Mouse (Mus musculus) yolk sac, embryonic 10.5 days (tissue): ENCODE results near the gene Atg7.
A peak's percentile ranks its signal among the peaks of the same experiment; 100 is the strongest.

ENCODE experiments used
- DNase-seq: peaks from one replicate; pipeline ENCODE4 v3.0.0-alpha.2; 2017; ENCODE audit warnings: low spot score

Atg7 gene

DNA sequence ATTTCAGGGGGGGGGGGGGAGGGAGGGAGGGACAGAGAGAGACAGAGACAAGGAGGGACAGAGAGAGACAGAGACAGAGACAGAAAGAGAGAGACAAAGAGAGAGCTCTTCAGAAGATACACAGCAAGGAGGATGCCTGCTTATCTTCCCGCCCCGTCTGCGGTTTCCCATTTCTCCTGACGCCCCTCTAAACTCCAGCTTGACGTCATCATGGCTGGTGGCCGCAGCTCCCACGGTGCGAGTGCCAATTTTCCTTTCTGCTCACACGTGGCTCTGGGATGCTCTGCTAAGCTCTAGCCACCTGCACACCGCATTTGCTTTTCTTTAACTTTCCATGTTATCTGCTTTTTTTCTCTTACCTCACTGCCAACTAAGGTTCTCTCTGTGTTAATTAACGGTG, 175.1 kb downstream of the Atg7 start:
- no peak for DNase-seq

DNA sequence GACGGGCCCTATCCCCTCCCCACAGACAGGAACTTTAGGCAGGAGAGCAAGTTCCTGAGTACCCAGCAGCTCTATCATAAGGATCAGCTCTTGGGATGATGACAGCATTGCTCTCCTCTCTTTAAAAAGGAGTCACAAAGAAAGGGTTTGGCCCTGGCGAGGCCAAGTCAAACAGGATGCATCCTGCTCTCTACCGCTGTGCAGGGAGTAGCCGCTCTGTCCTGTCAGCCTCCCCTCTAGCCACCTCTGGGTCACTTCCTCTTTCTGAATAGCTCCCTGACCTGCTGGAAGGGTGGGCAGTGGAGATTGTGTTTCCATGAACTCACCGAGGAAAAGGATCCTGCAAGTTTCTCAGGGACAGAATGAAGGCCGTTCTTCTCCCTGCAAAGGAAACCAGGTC, 175.6 kb downstream of the Atg7 start:
- DNase-seq = no peak

DNA sequence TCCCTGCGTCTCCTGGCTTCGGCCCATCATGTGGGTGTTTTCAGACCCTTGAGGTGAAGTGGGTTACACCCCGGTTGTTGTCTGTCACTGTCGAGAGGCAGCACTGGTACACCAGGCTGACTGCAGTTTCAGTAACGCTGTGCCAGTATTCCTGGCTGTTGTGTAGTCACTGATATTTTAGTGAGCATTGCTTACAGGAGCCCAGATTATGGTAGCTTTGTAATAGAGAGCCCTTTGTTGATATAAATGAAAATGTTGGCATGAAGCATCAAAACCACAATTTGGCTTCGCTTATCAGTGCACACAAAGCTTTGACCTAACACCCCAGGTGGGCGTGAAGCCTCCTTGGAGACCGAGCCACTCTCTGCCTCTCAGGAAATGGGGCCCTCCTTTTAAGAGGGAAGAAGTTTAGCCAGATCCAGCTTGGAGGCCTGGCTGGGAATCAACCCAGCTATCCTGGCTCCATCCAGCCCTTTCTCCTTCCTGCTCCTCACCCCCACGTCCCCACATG, 177.1 kb downstream of the Atg7 start:
- no peak for DNase-seq

DNA sequence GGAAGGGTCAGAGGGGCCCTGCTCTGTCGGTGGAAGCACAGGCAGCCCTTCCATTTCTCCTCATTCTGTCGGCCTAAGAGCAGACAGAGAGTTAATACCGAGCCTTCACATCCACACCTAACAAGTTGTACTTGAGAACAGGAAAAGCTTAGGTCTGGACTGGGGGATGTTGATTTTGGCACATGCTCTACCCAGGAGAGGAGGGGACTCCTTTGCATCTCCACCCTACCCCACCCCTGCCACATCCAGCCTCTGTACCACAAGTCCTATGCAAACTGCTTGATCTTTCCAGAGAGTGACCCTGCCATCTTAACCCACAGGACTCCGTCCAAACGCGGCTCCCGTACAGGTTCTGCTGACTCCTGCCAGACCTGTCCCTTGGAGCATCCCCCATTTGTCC, 178.7 kb downstream of the Atg7 start:
- DNase-seq = no peak

DNA sequence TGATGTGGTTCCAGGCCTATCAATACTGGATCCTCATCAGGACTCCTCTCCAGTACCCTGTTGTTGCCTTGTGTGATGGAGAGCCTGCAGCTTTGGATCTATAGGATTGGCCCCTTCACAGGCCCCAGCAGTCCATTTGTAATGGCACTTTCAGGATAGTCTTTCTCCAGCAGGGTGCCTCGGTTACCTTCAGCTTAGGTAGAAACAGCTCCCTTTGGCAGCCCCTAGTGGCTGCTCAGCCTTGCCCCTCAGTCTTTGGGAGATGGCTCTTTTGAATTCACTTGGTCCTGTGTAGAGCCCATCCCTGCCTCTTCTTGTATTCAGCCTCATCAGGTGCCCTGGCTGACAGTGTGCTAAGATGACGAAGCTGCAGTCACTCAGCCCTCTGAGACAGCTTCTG, 184.0 kb downstream of the Atg7 start:
- no peak for DNase-seq

DNA sequence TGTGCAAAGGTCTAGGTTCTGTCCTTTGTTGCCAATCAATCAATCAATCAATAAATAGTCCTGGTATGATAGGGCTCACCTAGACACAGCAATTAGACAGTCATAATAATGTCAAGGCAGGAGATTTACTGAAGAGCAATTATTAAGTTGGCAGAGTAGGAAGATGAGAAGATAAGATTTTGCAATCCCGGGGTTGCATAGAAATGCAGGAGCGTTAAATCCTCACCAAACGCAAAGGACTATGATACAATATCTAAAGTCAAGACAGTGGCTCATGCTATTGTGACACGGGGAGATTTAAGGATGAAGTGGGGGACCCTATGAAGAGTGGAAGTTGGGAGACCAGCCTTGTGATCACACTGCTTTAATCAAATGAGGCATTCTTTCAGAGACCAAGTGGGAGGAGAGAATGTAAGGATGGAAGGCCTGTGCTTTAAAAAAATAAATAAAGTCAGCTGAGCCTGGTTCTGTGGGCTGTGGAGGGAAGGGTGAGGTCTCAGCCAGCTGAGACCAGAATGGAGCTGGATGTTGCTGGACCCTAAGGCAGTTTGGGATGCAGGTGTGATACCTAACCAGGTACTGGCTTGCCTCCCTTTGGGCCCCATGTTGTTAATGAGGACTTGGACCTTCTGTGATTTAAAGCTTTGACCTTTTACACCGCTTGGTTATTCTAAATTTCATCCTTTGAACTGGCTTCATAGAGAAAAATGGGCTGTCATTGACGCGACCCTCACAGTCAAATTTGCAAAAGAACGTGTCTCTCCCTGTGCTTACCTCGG, 187.0 kb downstream of the Atg7 start:
- DNase-seq = no peak

DNA sequence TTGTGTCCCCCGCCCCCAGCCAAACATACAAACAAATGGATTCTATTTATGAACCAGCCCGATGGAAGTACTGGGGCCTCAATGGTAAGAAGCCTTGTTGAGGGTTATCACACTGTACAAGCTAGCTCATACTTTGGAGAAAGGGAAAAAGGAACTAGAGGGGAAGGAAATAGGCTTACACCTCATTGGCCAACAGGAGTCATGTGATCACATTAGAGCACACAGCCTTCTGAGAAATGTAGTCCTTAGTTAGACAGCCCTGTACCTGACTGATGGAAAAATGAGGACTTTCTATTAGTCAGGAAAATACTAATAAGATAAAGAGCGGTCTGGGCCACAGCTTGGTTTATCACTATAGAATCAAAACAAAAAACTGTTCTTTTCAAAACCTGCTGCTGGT, 188.9 kb downstream of the Atg7 start:
- DNase-seq = no peak

DNA sequence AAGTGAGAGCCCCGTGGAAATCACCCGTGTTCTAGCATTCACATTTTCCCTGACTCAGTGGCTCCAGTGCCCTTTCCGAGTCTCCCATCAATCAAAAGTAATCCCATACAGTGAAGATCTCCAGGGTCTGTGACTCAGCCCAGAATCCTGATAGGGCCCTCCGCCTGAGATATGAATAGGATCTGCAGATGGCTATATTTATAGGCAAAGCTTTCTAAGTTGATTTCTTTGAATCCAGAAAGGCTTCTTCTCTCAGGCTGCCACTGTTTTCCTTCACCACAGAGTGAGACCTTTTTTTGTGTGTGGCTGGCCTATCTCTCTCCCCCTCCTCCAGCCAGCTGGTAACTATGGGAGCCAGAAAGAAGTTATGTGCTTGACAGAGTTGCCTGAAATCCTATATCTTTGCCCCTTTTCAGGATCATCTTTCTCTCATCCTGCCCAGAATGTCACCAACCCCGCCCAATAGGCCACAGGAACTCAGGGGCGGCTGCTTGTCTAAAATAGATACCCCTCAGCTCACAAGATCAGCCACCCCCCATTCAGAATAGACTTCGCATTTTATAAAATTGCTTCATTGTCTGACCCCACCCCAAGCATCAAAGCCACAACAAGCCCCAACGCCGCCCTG, 190.3 kb downstream of the Atg7 start:
- no peak for DNase-seq

DNA sequence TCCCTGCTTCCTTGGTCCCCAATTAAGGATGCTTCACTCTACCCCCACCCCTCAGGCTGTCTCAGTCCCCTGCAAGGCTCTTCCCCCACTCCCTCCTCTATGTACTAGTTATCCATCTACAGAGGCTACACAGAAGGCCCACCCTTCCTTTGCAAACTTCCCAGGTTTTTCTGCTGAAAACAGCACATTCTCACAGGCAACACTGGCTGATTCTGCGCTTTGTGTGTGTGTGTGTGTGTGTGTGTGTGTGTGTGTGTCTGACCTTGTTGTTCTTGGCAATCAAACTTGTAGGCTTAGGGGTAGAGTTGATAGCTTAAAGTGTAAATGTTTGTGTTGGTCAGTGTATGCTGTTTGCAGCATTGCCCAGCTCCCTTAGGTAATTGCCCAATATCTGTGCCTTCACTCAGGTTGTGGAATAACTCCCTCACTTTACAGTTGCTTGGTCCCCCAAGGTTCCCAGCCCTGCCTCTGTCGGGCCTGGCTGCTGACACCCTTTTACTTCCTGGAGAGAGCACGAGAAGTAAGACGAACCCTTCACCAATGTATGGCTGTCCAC, 191.0 kb downstream of the Atg7 start:
- DNase-seq = peak; percentile 87

DNA sequence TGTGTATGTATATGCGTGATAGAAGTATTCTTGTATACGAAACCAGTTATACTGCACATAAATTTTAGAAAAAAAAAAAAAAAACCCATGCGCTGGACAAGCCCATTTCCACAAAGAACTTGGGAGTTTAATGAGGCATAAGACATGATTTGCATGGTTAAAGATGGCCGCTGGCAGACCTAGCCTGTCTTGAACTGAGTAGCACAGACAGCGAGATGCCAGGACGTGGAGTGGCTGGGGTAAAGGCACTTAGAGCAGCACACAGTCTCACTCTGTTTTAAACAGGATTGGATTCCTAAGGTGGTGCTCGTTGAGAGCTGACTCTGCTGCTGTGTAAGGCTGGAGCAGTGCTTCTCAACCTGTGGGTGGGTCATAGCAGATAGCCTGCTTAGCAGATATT, 192.4 kb downstream of the Atg7 start:
- no peak for DNase-seq

DNA sequence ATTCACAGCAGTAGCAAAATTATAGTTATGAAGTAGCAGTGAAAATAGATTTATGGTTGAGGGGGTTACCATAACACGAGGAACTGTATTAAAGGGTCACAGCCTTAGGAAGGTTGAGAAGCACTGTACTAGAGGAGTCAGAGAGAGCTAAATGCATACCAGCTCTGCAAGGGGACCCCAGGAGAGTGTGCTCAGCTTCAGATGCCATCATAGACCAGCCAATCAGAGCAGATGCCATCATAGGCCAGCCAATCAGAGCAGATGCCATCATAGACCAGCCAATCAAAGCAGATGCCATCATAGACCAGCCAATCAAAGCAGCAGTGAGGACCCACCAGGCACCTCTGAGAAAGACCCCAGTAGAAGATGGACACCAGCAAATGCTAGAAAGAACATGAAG, 192.9 kb downstream of the Atg7 start:
- DNase-seq = no peak

DNA sequence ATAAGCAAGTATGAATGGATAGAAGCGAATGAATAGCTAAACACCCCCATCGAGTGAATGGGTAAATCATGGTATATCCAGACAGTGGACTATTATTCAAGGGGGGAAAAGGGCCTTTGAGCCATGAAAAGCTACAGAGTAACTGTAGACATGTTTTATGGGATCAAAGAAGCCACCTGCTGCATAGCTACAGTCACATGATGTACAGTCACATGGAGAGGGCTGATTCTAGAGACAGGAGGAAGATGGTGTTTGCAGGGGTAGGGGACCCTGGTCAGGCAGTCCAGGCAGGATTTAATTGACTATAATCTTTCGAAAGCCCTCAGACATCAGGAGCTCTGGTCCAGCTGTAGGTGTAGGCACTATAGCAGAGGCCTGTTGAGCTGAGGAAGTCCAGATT, 193.5 kb downstream of the Atg7 start:
- DNase-seq = no peak

DNA sequence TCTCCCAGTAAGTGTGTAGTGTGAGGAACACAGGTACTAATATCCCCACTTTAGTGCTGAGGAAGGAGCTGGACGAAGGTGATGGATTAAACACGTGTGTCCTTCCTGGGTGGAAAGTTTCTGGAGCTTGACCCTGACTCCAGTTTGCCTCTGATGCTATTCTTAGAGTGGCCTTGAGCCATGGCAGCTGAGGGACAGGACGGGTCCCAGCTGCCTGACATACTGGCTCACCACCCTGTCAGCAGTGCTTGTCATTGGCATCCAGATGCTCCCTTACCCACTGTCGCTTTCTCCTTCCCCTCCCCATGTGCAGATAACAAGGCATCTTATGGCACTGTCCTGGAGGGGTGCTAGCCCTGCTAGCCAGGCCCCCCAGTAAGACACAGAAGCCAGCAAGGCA, 196.0 kb downstream of the Atg7 start:
- DNase-seq = no peak

DNA sequence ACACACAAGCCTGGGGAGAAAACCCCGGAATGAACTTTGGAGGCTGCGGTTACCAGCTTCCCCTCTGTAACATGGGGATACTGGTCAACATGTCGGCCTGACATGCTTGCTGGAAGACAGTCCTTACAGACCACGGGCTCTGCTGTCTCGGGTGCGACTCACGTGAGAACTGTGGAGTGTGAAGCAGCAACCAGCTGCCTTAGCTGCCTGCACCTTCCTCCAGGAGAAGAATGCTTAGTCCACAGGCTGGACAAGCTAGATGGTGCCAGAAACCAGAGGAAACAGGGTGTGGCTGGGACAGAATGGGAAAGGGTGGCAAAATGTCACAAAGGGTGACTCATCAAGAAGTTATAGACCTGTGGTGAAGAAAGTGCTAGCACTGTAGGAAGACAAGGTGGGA, 197.1 kb downstream of the Atg7 start:
- no peak for DNase-seq

DNA sequence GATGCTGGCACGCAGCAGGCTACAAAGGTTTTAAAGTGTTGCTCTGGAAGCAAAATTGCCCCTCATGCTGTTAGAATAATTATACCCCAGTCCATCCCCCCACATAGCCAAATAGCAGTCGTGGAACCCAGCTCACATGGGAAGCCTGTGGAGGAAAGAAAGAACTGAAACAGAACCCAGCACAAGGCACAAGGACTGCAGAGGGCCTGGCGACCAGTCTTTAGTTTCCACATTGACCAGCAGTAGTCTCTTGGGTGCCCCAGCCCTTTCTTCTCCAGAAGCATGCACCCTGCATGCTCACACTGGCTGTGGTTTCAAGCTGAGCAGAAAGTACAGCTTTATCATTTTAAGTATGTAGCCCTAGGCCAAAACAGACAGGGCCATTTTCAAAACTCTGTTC, 199.2 kb downstream of the Atg7 start:
- DNase-seq = no peak

DNA sequence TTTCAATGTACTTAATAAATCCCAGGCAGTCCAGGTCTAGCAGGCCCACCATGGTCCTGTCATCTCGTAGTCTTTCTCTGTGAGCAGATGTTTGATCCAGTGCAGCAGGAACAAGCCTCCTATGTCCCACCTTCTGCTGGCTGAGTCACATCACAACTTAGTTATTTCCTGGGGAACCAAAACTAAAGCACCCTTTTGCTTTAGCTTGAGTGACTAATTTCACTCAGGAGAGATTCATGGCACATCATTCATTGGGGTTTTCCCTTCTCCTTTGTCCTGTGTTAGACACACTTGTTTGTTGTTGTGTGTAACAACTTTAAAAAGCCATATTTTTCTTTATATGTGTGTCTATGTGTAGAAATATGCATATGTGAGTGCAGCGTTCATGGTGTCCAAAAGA, 200.0 kb downstream of the Atg7 start:
- no peak for DNase-seq

DNA sequence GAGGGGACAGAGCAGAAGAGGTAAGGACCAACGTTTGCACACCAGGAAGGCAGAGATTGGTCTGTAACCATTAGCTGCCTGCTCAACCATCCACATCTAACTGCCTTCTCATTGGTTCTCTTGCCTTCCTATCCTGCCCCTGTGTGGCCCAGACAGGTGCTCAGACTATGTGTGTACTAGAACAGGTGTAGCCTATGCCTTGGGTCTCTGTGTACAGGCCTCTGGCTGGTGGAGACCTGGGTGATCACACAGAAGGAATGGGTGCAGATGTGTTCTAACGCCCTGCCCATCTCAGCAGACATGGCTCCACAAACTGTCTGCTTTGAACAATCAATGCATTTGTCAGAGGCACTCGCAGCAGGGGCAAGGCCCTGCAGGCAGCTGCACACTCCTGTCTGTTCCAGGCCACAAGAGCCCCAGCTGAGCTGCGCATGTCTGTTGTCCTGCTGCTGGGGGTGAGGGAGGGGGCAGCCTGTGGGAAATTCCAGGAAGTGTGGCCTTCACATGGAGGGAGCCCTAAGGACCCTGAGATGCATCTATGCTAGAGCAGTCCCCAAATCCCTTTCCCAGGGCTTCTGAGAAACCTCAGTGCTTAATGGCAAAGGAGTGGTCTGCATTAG, 203.4 kb downstream of the Atg7 start:
- DNase-seq = no peak

DNA sequence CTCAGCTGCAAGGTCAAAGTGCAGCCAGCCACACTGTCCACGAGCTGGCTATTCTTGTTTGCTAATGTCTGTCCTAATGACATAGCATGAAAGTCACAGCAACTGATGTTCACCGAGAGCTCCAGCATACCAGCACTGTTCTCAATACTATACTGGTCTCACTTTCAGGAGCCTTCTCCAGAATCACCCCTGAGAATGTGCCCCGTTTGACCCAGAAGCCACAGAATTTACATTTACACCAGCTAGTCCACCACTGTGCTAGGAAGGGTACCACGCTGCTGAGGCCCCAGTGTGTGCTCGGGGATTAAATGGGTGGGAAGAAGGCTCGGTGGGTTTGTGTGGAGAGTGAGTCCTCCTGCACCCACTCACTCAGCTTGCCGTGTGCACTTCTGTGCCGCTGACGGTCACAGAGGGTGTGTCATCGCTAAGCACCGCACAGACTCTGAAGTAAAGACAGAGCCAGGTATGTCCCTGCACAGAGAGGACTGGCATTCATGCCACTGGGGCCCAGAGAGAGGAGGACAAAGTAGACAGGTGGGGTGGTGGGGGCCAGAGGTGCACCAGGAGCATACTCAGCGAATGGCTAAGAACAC, 204.8 kb downstream of the Atg7 start:
- no peak for DNase-seq

DNA sequence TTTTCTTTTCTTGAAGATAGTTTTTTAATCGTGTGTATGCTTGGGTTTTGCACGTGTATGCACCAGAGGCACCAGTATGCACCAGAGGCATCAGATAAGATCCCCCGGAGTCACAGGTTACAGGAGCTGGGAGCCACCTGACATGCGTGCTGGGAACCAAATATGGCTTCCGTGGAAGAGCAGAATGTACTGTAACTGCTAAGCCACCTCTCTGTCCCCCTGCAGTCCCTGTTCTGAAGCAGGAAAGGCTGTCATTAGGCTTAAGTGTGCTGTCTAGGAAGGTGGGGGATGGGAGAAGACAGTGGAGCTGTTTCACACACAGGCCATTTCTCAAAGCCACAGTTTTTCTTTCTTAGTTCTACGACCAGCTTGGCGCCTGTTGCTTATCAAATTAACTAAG, 205.9 kb downstream of the Atg7 start:
- DNase-seq = no peak

DNA sequence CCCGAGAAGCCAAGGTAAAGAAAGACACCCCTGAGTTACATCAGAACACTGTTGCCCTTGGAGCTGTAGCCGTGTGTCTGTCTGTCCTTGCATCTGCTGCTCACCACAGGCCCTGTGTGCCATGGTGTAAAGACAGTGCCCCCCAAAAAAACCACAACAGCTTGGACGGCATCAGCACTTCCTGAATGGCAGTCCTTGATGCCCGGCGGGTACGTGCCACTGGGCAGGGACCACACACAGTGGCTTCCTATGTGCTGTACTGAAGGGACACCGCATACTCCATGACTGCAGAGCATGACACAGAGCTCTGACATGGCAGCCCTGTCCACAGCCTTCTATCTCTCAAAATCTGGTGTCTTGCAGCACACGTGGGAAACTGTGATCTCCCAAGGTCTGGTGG, 206.9 kb downstream of the Atg7 start:
- DNase-seq = no peak

DNA sequence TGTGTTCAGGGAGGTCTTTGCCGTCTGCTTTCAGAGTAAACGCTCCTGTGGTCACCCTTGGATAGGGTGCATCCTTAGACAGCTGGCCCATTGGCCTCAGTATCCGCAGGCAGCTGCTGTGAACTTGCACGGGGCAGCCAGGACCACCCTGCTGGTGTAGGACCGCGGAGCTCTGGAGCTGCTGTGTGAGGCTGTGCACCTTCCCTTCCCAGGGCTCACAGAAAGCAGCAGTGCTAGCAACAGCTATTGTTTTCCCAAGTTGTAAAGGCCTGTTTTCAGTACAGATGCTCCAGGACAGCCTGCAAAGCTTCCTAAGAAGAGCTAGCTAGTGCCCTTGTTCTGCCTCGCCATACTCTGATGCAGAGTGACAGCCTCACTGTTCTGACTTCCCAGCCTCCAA, 208.8 kb downstream of the Atg7 start:
- DNase-seq = no peak

DNA sequence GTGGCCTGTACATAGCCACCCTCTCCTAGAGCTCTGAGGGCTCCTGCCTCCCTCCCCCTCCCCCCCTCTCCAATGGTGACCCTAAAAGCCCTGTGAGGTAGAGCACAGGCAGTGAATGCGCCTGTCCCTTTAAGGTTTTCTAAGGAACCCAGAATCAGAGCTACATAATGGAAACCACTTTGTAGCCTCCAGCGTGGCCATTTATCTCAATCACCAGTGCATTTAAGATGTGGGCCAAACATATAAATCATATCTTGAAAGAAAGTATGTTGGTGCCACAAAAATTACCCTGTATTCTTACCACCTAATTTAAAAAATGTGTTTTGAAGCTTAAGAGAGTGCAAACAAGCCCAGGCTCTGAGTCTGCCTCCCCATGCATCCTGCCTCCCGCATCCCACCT, 209.8 kb downstream of the Atg7 start:
- DNase-seq = no peak

DNA sequence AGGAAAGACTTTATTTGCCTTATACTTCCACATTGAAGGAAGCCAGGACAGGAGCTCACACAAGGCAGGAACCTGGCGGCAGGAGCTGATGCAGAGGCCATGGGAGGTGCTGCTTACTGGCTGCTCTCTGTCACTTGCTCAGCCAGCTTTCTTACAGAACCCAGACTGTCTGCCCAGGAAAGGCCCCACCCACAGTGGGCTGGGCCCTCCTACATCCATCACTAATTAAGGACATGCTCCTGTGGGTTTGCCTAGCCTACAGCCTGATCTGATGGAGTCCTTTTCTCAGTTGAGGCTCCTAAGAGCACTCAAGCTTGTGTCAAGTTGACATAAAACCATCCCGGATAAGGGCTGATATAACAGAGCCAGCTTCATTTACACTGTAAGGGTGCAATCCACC, 211.5 kb downstream of the Atg7 start:
- no peak for DNase-seq
